Mouse (Mus musculus): ENCODE measurements around the gene Mprip.

- TF ChIP-seq CTCF (IDR thresholded peaks at IDR 0.05; ENCODE audit: low read depth) (no peak), EP300 (optimal IDR thresholded peaks at IDR 0.05) (no peak)
These were observed 140.8 kb downstream of the Mprip start for GRCm38 (mm10) chr11:59801881-59802280.

Data from stomach, postnatal 0 days (tissue).